Mouse (Mus musculus): ENCODE measurements around the gene 5730522E02Rik. TPM values are rescaled to one million over a fixed set of nuclear protein-coding genes. Genes with fewer than 3 reads are reported as not detected.
A peak's percentile ranks its signal among the peaks of the same experiment; 100 is the strongest.

Gene 5730522E02Rik
- total RNA-seq, 2 experiments from 2014 or later: 13.9 to 14.0 TPM

- Histone ChIP-seq H3K27ac (peak overlapping the region; percentile 68), H3K4me3 (no peak overlapping the region)
- DNase-seq (ENCODE audit: low spot score in 2 of 2): no peak
- no peak for TF ChIP-seq CTCF (conservative IDR thresholded peaks at IDR 0.05)
These were observed 138.5 kb downstream of the 5730522E02Rik start for GRCm38 (mm10) chr11:26072101-26072500.

- no peak for DNase-seq (ENCODE audit: low spot score in 2 of 2)
- TF ChIP-seq CTCF (conservative IDR thresholded peaks at IDR 0.05): no peak
- Histone ChIP-seq H3K4me3 (no peak overlapping the region), H3K27ac (no peak overlapping the region)
These were observed 147.3 kb downstream of the 5730522E02Rik start for GRCm38 (mm10) chr11:26063252-26063651.

GRCm38 (mm10) chr11:26061471-26062137 is 149.0 kb downstream of the 5730522E02Rik start:
- Histone ChIP-seq H3K27ac (peak overlapping the region; percentile 66), H3K4me3 (no peak overlapping the region)
- DNase-seq (ENCODE audit: low spot score in 2 of 2): peak in 1 of 2 experiments; percentile 40
- no peak for TF ChIP-seq CTCF (conservative IDR thresholded peaks at IDR 0.05)

- peak; percentile 67 to 68 for DNase-seq (ENCODE audit: low spot score in 2 of 2)
- Histone ChIP-seq H3K4me3 (no peak overlapping the region), H3K27ac (peak overlapping the region; percentile 36; the same call in 1 of the 2 replicates)
- TF ChIP-seq CTCF (conservative IDR thresholded peaks at IDR 0.05): no peak
These were observed 197.0 kb downstream of the 5730522E02Rik start for GRCm38 (mm10) chr11:26013527-26013926.

GRCm38 (mm10) chr11:26004018-26004417 is 206.5 kb downstream of the 5730522E02Rik start:
- no peak for TF ChIP-seq CTCF (conservative IDR thresholded peaks at IDR 0.05)
- Histone ChIP-seq H3K27ac (no peak overlapping the region), H3K4me3 (no peak overlapping the region)
- no peak for DNase-seq (ENCODE audit: low spot score in 2 of 2)

- no peak overlapping the region for H3K27ac ChIP-seq
- H3K4me3 ChIP-seq: no peak overlapping the region
- TF ChIP-seq CTCF (conservative IDR thresholded peaks at IDR 0.05): no peak
- no peak for DNase-seq (ENCODE audit: low spot score in 2 of 2)
These were observed 210.8 kb downstream of the 5730522E02Rik start for GRCm38 (mm10) chr11:25999738-26000137.

GRCm38 (mm10) chr11:25997469-25997868 is 213.1 kb downstream of the 5730522E02Rik start:
- no peak for DNase-seq (ENCODE audit: low spot score in 2 of 2)
- Histone ChIP-seq H3K27ac (no peak overlapping the region), H3K4me3 (no peak overlapping the region)
- no peak for TF ChIP-seq CTCF (conservative IDR thresholded peaks at IDR 0.05)

- Histone ChIP-seq H3K4me3 (no peak overlapping the region), H3K27ac (no peak overlapping the region)
- no peak for DNase-seq (ENCODE audit: low spot score in 2 of 2)
- no peak for TF ChIP-seq CTCF (conservative IDR thresholded peaks at IDR 0.05)
These were observed 216.4 kb downstream of the 5730522E02Rik start for GRCm38 (mm10) chr11:25994128-25994527.

- Histone ChIP-seq H3K4me3 (no peak overlapping the region), H3K27ac (no peak overlapping the region)
- no peak for TF ChIP-seq CTCF (conservative IDR thresholded peaks at IDR 0.05)
- no peak for DNase-seq (ENCODE audit: low spot score in 2 of 2)
These were observed 218.3 kb downstream of the 5730522E02Rik start for GRCm38 (mm10) chr11:25992216-25992615.

- TF ChIP-seq CTCF (conservative IDR thresholded peaks at IDR 0.05): no peak
- no peak overlapping the region for H3K4me3 ChIP-seq
- DNase-seq (ENCODE audit: low spot score in 2 of 2): no peak
- H3K27ac ChIP-seq: no peak overlapping the region
These were observed 231.8 kb downstream of the 5730522E02Rik start for GRCm38 (mm10) chr11:25978736-25979276.

GRCm38 (mm10) chr11:25941504-25941903 is 269.1 kb downstream of the 5730522E02Rik start:
- no peak for DNase-seq (ENCODE audit: low spot score in 2 of 2)
- no peak for TF ChIP-seq CTCF (conservative IDR thresholded peaks at IDR 0.05)
- H3K27ac ChIP-seq: peak overlapping the region; percentile 68
- no peak overlapping the region for H3K4me3 ChIP-seq

- TF ChIP-seq CTCF (conservative IDR thresholded peaks at IDR 0.05): no peak
- Histone ChIP-seq H3K27ac (peak overlapping the region; percentile 68), H3K4me3 (no peak overlapping the region)
- DNase-seq (ENCODE audit: low spot score in 2 of 2): no peak
These were observed 269.8 kb downstream of the 5730522E02Rik start for GRCm38 (mm10) chr11:25940716-25941294.

GRCm38 (mm10) chr11:25926267-25926666 is 284.3 kb downstream of the 5730522E02Rik start:
- Histone ChIP-seq H3K27ac (no peak overlapping the region), H3K4me3 (no peak overlapping the region)
- TF ChIP-seq CTCF (conservative IDR thresholded peaks at IDR 0.05): no peak
- DNase-seq (ENCODE audit: low spot score in 2 of 2): no peak

GRCm38 (mm10) chr11:25902321-25902720 is 308.2 kb downstream of the 5730522E02Rik start:
- no peak for TF ChIP-seq CTCF (conservative IDR thresholded peaks at IDR 0.05)
- no peak for DNase-seq (ENCODE audit: low spot score in 2 of 2)
- no peak overlapping the region for H3K27ac ChIP-seq
- no peak overlapping the region for H3K4me3 ChIP-seq
